Mouse (Mus musculus): ENCODE data around the gene Kmt5c.

GRCm38 (mm10) chr7:4741151-4741550 lies 1.2 kb downstream of the Kmt5c start:
- no peak for TF ChIP-seq CTCF (IDR thresholded peaks at IDR 0.05; ENCODE audit: borderline replicate concordance, extremely low read depth, insufficient read depth, insufficient read length)
- TF ChIP-seq POLR2A (IDR thresholded peaks at IDR 0.05; ENCODE audit: borderline replicate concordance, extremely low read depth, insufficient read depth, insufficient read length, poor library complexity, severe bottlenecking) = no peak
